In genomic region chr4:137476761-137477237, GRCm38 (mm10) we compare ENCODE assay signal across 9 mouse cellular contexts. TPM values are rescaled to one million over a fixed set of nuclear protein-coding genes. Genes with fewer than 3 reads are reported as not detected.
DNase-seq lines count a peak whose midpoint lies in the region; ATAC-seq lines count a peak whose summit lies in the region.
"Had no signal": no experiment of that assay in that cellular context is flagged by ENCODE, and none has a peak within 500 bp of the region (broad histone marks: within the 10 kb centered on the region; RNA-seq: fewer than 3 reads in every experiment).

No protein-coding gene starts in this region.

- H3K27me3 ChIP-seq in hindbrain, embryonic 12.5 days, result no peaks in the 10 kb centered on the region

- H3K36me3 ChIP-seq in hindbrain, embryonic 12.5 days, result no peaks in the 10 kb centered on the region

- 0 out of 2 replicates have a peak, but pooled peaks have one; percentile 12 for ATAC-seq in hindbrain, embryonic 12.5 days (ENCODE audit: low FRiP score)

- peaks cover 59% of the 10 kb centered on the region for H3K4me1 ChIP-seq in hindbrain, embryonic 12.5 days

- 15% methylated on average over 17 of the region's 17 CpGs for WGBS in hindbrain, embryonic 12.5 days

- no peak overlapping the region for H3K4me3 ChIP-seq in hindbrain, embryonic 12.5 days

- no peaks in the 10 kb centered on the region for H3K9me3 ChIP-seq in hindbrain, embryonic 12.5 days (replicated peaks)

- DNase-seq in retina, embryonic 14.5 days (ENCODE audit: low spot score), result peak; percentile 39
- no peak for DNase-seq in retina, postnatal 1 day
- DNase-seq in gastrocnemius, adult 18-20 months (ENCODE audit: low spot score), result peak; percentile 83
- DNase-seq in lung, postnatal 10 days, result peak; percentile 71
- DNase-seq in c-Kit-positive CD71-positive TER-119-positive erythroid progenitor cells, embryonic 14.5 days (ENCODE audit: low spot score), result no peak
- DNase-seq in cerebellum, adult 9-10 months, result no peak
- DNase-seq in cerebellum, adult 11 months, result no peak

- peak overlapping the region; percentile 38 for H3K9ac ChIP-seq in hindbrain, embryonic 12.5 days

- peak overlapping the region; percentile 12; the same call in 1 of the 2 replicates for H3K27ac ChIP-seq in hindbrain, embryonic 12.5 days

- H3K4me2 ChIP-seq in hindbrain, embryonic 12.5 days (replicated peaks), result peak overlapping the region; percentile 26

RNA-seq across cellular contexts. Expression of gene Hspg2, which starts 8.2 kb away (rescaled TPM):
- 10 to 100 TPM; 53.7 to 61.6 TPM for total RNA-seq in gastrocnemius, adult 18-20 months (2021)
- polyA plus RNA-seq in hindbrain, embryonic 12.5 days (2016; fragmentation: Nextera tagmentation; extraction: Ambion mirVana), result 14.7 and 15.0 TPM in 2 replicates

RNA-seq across cellular contexts. Expression of gene 1700013G24Rik, which starts 23.7 kb away (rescaled TPM):
- not detected for total RNA-seq in gastrocnemius, adult 18-20 months (2021)
- polyA plus RNA-seq in hindbrain, embryonic 12.5 days (2016; fragmentation: Nextera tagmentation; extraction: Ambion mirVana), result not detected in 2 replicates
- polyA plus RNA-seq: liver, embryonic 16.5 days had no signal

RNA-seq across cellular contexts. Expression of gene Cela3b, which starts 46.5 kb away (rescaled TPM):
- under 1 TPM in 1 of 2 experiments, not detected in 1; 0.34 TPM for total RNA-seq in gastrocnemius, adult 18-20 months (2021)
- polyA plus RNA-seq in hindbrain, embryonic 12.5 days (2016; fragmentation: Nextera tagmentation; extraction: Ambion mirVana), result not detected in 2 replicates

Comparison
In these comparisons a context has a peak if more than half of its experiments do, and no peak if none do; other contexts are left out.
1. DNase-seq: peak in retina, embryonic 14.5 days (single experiment), gastrocnemius, adult 18-20 months (single experiment) and lung, postnatal 10 days (single experiment); none in retina, postnatal 1 day (single experiment), c-Kit-positive CD71-positive TER-119-positive erythroid progenitor cells, embryonic 14.5 days (single experiment), cerebellum, adult 9-10 months (single experiment) and cerebellum, adult 11 months (single experiment).